Mouse (Mus musculus): ENCODE measurements around the gene Mthfr. TPM values are rescaled to one million over a fixed set of nuclear protein-coding genes. Genes with fewer than 3 reads are reported as not detected.

The Mthfr gene
- polyA plus RNA-seq, 1 experiment from 2014 or later, result 14.6 TPM

- Histone ChIP-seq H3K4me3 (replicated peaks; ENCODE audit: low read depth, low read length) (no peak overlapping the region), H3K36me3 (ENCODE audit: insufficient read depth, low read length) (peaks cover 48% of the 10 kb centered on the region), H3K27ac (no peak overlapping the region), H3K27me3 (ENCODE audit: insufficient read depth, low read length) (no peaks in the 10 kb centered on the region), H3K4me2 (ENCODE audit: low read length) (no peak overlapping the region), H3K4me1 (replicated peaks; ENCODE audit: insufficient read depth, low read length) (no peaks in the 10 kb centered on the region), H3K9me3 (replicated peaks; ENCODE audit: low read length) (no peaks in the 10 kb centered on the region), H3K9ac (ENCODE audit: low read depth, low read length) (no peak overlapping the region)
- TF ChIP-seq CTCF (IDR thresholded peaks at IDR 0.05; ENCODE audit: low read depth), result no peak
- 94% methylated on average over 6 of the region's 6 CpGs for WGBS
- ATAC-seq (replicated peaks; ENCODE audit: low FRiP score, low read depth), result no peak
- DNase-seq (ENCODE audit: low spot score), result no peak
These were observed 20.1 kb downstream of the Mthfr start for GRCm38 (mm10) chr4:148058993-148059392.

DNA sequence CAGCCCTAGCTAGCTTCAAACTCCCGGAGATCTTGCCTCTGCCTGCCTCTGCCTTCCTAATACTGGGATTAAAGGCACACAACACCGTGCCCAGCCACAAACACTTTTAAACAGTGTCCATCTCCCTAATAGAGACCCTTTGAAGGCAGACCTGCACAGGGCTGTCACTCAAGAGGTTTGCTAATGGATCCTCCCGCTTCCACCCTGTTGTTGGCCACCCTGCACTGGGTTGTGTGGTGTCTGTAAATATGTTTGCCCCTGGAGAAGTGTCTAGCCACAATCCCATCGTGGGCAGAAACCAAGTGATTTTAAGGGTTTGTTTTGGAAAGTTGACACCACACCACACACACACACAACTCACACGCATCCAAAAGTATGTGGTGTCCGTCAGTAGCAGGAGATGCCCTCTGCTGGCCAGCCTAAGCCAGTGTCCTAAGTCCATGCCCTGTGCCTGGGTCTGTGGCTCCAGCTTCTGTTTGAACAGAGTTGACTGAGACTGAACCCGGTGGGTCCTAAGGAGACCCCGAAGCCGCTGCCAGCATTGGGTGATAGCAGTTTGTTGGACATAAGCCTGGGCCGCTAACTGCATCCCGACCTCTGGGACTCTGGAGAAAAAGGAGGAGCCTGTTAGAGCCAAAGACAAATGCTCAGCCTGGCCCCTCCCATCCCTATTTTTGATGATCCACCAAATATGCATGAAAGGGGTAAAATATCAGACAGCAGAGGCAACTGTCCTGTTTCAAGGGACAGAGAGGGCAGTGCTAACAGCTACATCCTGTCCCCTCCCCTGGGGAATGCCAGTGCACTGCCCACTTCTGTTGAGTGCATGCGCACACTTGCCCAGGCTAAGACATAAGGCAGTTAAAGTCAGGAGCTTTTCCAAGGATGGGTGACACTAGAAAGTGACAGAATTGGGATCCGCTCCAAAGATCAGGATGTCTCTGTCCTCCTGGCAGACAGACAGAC is 21.5 kb downstream of the Mthfr start:
- Histone ChIP-seq H3K4me3 (replicated peaks; ENCODE audit: low read depth, low read length) (no peak overlapping the region), H3K9me3 (replicated peaks; ENCODE audit: low read length) (no peaks in the 10 kb centered on the region), H3K27ac (no peak overlapping the region), H3K36me3 (ENCODE audit: insufficient read depth, low read length) (peaks cover 35% of the 10 kb centered on the region), H3K27me3 (ENCODE audit: insufficient read depth, low read length) (no peaks in the 10 kb centered on the region), H3K9ac (ENCODE audit: low read depth, low read length) (no peak overlapping the region), H3K4me1 (replicated peaks; ENCODE audit: insufficient read depth, low read length) (no peaks in the 10 kb centered on the region; the same call in 1 of the 2 replicates), H3K4me2 (ENCODE audit: low read length) (no peak overlapping the region)
- WGBS, result 48% methylated on average over 13 of the region's 13 CpGs
- TF ChIP-seq CTCF (IDR thresholded peaks at IDR 0.05; ENCODE audit: low read depth), result peak; percentile 75
- DNase-seq (ENCODE audit: low spot score) (peak; percentile 72), ATAC-seq (replicated peaks; ENCODE audit: low FRiP score, low read depth) (peak; percentile 64)

GRCm38 (mm10) chr4:148061086-148061480 is 22.2 kb downstream of the Mthfr start:
- 88% methylated on average over 9 of the region's 9 CpGs for WGBS

GRCm38 (mm10) chr4:148065702-148066400 is 27.0 kb downstream of the Mthfr start:
- DNase-seq (ENCODE audit: low spot score) (peak; percentile 76), ATAC-seq (replicated peaks; ENCODE audit: low FRiP score, low read depth) (peak; percentile 56)
- H3K4me3 ChIP-seq (replicated peaks; ENCODE audit: low read depth, low read length), result no peak overlapping the region
- 24% methylated on average over 6 of the region's 6 CpGs for WGBS
- peaks cover 9% of the 10 kb centered on the region for H3K4me1 ChIP-seq (replicated peaks; ENCODE audit: insufficient read depth, low read length)
- H3K4me2 ChIP-seq (ENCODE audit: low read length), result peak overlapping the region; percentile 7; the same call in 1 of the 2 replicates
- no peaks in the 10 kb centered on the region for H3K27me3 ChIP-seq (ENCODE audit: insufficient read depth, low read length)
- no peaks in the 10 kb centered on the region for H3K36me3 ChIP-seq (ENCODE audit: insufficient read depth, low read length)
- no peaks in the 10 kb centered on the region for H3K9me3 ChIP-seq (replicated peaks; ENCODE audit: low read length)
- H3K9ac ChIP-seq (ENCODE audit: low read depth, low read length), result no peak overlapping the region
- peak overlapping the region; percentile 62 for H3K27ac ChIP-seq
- peak; percentile 48; the same call in 1 of the 2 replicates for TF ChIP-seq CTCF (IDR thresholded peaks at IDR 0.05; ENCODE audit: low read depth)

More at GRCm38 (mm10) chr4:148061086-148061480, 22.2 kb downstream of the Mthfr start:
- Histone ChIP-seq H3K4me1 (replicated peaks; ENCODE audit: insufficient read depth, low read length) (peaks cover 2% of the 10 kb centered on the region), H3K27ac (no peak overlapping the region), H3K27me3 (ENCODE audit: insufficient read depth, low read length) (no peaks in the 10 kb centered on the region), H3K9ac (ENCODE audit: low read depth, low read length) (no peak overlapping the region), H3K36me3 (ENCODE audit: insufficient read depth, low read length) (peaks cover 28% of the 10 kb centered on the region), H3K9me3 (replicated peaks; ENCODE audit: low read length) (no peaks in the 10 kb centered on the region), H3K4me3 (replicated peaks; ENCODE audit: low read depth, low read length) (no peak overlapping the region), H3K4me2 (ENCODE audit: low read length) (no peak overlapping the region)
- ATAC-seq (replicated peaks; ENCODE audit: low FRiP score, low read depth), result no peak
- no peak for TF ChIP-seq CTCF (IDR thresholded peaks at IDR 0.05; ENCODE audit: low read depth)
- DNase-seq (ENCODE audit: low spot score), result no peak

GRCm38 (mm10) chr4:148066401-148066744 is 27.5 kb downstream of the Mthfr start:
- peak overlapping the region; percentile 62 for H3K27ac ChIP-seq
- WGBS, result 11% methylated on average over 9 of the region's 9 CpGs
- H3K27me3 ChIP-seq (ENCODE audit: insufficient read depth, low read length), result no peaks in the 10 kb centered on the region
- H3K4me2 ChIP-seq (ENCODE audit: low read length), result peak overlapping the region; percentile 7; the same call in 1 of the 2 replicates
- H3K36me3 ChIP-seq (ENCODE audit: insufficient read depth, low read length), result no peaks in the 10 kb centered on the region
- no peak overlapping the region for H3K4me3 ChIP-seq (replicated peaks; ENCODE audit: low read depth, low read length)
- peak; percentile 57 for DNase-seq (ENCODE audit: low spot score)
- no peaks in the 10 kb centered on the region for H3K9me3 ChIP-seq (replicated peaks; ENCODE audit: low read length)
- H3K9ac ChIP-seq (ENCODE audit: low read depth, low read length), result no peak overlapping the region
- no peak for TF ChIP-seq CTCF (IDR thresholded peaks at IDR 0.05; ENCODE audit: low read depth)
- H3K4me1 ChIP-seq (replicated peaks; ENCODE audit: insufficient read depth, low read length), result peaks cover 9% of the 10 kb centered on the region
- ATAC-seq (replicated peaks; ENCODE audit: low FRiP score, low read depth), result no peak; the same call in 1 of the 2 replicates

DNA sequence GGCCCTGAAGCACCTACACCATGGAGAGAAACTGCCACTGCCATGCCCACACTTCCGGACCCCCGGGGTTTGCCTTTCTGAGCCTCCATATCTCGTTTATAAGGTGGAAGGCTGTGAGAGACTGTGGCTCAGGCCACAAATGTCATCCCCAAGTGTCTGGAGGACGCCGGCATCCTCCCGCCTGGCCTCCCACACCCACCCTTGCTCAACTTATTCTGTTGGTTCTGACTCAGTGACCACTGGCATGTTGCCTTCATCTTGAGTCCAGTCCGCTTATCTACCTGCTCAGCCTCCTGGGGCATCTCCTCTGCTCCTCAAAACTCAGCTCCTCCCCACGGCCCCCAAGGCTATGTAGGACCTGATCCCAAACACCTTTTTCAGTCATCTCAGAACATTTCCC is 28.5 kb downstream of the Mthfr start:
- no peak for ATAC-seq (replicated peaks; ENCODE audit: low FRiP score, low read depth)
- Histone ChIP-seq H3K4me1 (replicated peaks; ENCODE audit: insufficient read depth, low read length) (peaks cover 9% of the 10 kb centered on the region), H3K4me2 (ENCODE audit: low read length) (no peak overlapping the region), H3K9ac (ENCODE audit: low read depth, low read length) (no peak overlapping the region), H3K27me3 (ENCODE audit: insufficient read depth, low read length) (no peaks in the 10 kb centered on the region), H3K9me3 (replicated peaks; ENCODE audit: low read length) (no peaks in the 10 kb centered on the region), H3K36me3 (ENCODE audit: insufficient read depth, low read length) (no peaks in the 10 kb centered on the region), H3K27ac (no peak overlapping the region), H3K4me3 (replicated peaks; ENCODE audit: low read depth, low read length) (no peak overlapping the region)
- TF ChIP-seq CTCF (IDR thresholded peaks at IDR 0.05; ENCODE audit: low read depth), result no peak
- WGBS, result 71% methylated on average over 8 of the region's 8 CpGs
- DNase-seq (ENCODE audit: low spot score), result no peak

All from kidney, postnatal 0 days (tissue).